Mouse (Mus musculus): ENCODE data around the gene Atp8a2.

- no peak for TF ChIP-seq POLR2A (IDR thresholded peaks at IDR 0.05; ENCODE audit: borderline replicate concordance, extremely low read depth, insufficient read depth, insufficient read length, poor library complexity, severe bottlenecking)
- no peak for TF ChIP-seq CTCF (IDR thresholded peaks at IDR 0.05; ENCODE audit: borderline replicate concordance, extremely low read depth, insufficient read depth, insufficient read length)
Observed at GRCm38 (mm10) chr14:59681906-59682305, 515.1 kb downstream of the Atp8a2 start.
